Mouse (Mus musculus): ENCODE results near the gene Tbc1d22a. TPM values are rescaled to one million over a fixed set of nuclear protein-coding genes. Genes with fewer than 3 reads are reported as not detected.
A peak's percentile ranks its signal among the peaks of the same experiment; 100 is the strongest.

The Tbc1d22a gene
- total RNA-seq, 2 experiments from 2014 or later: 28.2 to 29.1 TPM

DNA sequence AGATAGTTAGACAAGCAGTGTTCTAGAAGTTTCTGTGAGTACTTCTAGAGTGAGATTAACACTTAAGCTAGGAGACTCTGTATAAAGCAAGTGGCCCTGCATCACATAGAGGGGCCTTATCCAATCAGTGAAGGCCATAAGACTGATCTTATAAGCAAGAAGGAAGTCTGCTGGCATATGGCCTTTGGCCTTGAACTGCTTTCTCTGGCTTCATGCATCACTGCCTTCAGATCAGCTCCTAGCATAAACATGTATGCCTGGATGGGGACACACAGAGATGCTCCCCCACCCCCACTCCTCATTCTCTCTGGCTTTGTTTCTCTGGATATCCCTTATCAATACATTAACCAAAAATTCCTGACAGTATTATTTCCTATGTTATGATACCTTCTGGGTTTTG, 218.5 kb downstream of the Tbc1d22a start:
- no peak for DNase-seq (ENCODE audit: low spot score in 2 of 2)

DNA sequence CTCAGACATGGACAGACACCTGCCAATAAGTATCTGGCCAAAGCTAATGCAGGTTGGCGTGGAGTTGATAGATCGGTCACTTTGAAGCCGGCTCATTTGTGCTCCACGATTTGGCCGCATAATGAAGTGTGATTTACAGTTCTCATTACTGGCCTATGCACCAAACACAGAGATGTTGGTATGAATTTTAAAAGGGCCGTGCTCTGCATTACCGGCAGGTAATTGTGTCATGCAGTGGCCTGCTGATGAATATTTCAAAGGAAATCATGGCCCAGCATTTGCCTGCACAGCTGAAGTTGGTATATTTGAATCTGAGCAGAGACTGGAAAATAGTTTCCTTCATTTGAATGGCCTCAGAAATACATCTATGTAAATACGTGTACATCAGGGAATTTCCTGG, 219.1 kb downstream of the Tbc1d22a start:
- no peak for DNase-seq (ENCODE audit: low spot score in 2 of 2)

DNA sequence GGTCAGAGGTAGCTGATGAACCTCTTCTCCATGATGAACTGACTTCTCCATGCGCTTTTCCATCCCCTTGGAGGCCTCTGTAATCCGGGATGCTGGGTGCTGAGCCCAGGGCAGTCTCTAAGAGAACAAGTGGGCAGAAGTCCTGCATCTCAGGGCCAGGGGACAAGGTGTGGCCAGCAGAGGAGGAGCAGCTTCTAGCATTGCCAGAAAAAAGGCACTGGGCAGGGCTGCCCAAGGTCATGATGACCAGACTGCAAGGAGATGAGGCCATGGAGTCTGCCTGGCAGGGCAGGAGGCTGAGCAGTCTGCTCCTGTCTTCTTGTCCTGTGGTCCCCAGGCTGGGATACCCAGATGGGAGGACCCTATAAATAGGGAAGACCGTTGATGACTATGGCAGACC, 220.0 kb downstream of the Tbc1d22a start:
- DNase-seq (ENCODE audit: low spot score in 2 of 2): peak in 1 of 2 experiments; percentile 21

DNA sequence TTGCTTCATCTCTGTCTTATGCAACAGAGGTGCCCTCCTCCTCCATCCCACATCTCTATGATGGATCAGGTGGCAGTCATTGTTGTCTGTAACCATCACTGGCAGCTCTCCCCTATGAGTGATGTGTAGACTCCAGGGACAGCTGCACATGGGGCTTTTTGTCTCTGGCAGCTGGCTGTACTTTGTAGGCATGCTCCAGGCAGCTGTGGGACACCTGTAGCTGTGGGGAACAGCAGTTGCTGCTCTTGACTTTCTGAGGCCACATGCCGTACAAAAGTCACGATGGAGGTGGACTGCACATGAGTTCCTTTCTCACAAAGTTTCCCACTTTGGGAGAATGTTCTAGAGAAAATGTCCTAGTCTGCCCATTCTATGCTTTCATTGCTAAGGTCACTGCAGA, 223.1 kb downstream of the Tbc1d22a start:
- no peak for DNase-seq (ENCODE audit: low spot score in 2 of 2)

DNA sequence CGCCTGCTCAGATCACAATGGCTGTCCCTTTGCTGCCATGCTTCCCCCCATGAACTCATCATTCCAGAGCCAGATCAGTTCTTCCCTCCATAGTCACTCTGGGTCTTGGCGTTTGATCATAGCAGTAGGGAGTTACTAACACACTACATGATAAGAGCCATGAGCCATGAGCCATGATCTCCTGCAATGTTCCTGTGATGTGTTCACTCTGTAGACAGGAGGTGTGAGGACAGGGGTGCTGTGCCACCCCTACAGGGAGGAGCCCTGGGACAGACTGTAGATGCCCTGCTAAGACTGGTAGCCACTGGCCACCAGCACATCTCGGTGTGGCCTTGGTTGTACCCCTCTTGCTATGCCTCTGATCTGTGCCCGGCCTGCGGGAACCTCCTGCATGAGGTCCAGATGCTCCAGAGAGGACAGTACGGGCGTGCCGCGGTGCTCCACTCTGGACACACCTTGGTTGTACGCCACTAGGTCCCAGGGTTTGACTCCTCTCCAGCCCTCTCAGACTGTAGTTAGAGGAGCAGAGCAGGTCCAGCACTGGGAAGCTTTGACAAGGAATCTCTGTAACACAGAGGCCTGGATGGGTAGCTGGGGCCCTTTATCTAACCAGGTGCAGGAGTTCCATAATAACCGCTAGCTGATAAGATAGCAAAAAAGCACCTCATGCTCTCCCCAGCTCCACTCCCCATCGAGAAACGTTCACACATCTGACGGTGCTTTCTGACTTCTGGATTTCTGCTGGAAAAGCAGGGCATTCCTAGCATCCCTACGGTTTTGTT, 224.9 kb downstream of the Tbc1d22a start:
- DNase-seq (ENCODE audit: low spot score in 2 of 2): no peak

DNA sequence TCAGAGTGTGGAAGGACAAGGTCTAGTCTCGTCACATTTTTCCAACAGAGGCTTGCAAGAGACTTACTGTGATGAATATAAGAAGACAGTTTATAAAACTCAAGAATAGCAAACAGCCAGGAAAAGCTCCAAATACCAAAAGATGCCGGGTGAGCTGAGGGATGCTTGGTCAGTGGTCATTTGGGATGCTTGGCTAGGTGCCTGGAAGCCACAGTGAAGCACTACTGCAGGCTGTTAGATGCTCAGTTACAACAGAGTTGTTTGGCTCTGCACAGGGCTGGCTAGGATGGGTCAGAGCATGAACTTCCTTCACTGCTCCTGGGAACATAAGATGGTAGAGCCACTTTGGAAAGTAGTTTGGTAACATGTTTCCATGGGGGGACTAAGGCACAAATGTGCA, 230.0 kb downstream of the Tbc1d22a start:
- DNase-seq (ENCODE audit: low spot score in 2 of 2): no peak

DNA sequence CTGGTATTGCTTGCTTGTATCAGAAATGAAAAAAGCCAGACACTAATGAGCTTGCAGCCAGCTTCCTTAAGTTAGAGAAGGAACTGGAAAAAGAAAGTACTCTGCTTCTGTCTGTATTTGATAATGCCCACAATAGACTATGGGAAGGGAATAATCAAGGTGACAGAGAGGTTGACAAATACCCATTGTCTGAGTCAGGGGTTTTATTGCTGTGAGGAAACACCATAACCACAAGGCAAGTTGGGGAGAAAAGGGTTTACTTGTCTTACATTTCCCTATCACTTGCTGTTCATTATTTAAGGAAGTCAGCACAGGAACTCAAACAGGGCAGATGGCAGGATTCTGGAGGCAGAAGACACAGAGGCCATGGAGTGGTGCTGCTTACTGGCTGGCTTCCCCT, 231.8 kb downstream of the Tbc1d22a start:
- no peak for DNase-seq (ENCODE audit: low spot score in 2 of 2)

DNA sequence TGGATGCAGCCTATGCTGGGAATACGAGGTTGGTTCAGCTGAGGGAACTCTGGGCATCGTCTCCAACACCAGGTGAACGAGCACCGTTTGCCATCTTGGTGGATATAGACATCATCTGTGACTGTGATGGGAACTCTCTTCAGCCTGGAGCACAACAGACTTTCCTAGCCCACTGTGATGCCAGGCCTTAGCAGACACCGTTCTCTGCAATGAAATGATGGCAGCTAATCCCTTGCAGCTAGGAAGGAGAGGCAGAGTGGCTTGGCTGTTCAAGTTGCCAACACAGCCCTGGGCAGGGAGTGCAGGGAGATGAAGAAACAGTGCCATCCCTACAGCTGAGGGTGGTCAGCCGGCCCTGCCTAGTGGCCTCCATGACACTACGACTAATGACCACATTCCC, 233.0 kb downstream of the Tbc1d22a start:
- no peak for DNase-seq (ENCODE audit: low spot score in 2 of 2)

DNA sequence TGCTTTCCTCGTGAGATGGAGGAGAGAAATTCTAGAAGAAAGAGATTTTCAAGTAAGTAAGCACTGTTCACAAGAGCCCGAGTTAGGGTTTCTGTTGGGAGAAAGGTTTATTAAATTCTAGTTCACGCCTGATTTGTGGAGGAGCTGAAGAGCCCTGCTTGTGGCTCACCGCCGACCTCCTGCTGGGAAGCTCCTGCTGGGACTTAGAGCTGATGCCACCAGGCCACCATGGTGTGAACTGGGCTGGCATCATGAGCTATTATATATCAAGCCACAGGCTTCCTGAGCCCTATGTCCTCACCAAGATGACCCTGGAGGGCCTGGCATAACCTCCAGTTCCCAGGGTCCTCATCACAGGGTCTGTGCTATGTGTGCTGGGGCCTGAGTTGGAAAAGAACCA, 235.0 kb downstream of the Tbc1d22a start:
- no peak for DNase-seq (ENCODE audit: low spot score in 2 of 2)

DNA sequence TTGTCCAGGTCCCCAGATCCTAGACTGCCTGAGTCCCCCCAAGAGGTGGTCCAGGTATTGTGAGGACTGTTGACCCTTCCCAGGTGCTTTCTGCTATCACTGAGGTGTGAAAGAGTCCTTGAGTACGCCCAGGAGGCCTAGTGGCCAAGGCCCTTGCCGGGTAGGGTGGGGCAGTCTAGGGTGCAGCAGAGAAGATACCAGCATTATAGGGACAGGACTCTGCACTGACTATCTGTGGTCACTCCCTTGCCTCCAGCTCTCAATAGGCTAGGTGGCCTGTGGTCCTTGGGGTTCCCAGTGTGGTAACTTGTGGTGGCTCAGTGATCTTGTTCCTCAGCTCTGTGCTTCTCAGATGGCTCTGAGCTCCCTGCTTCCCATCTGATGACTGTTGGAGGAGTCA, 235.5 kb downstream of the Tbc1d22a start:
- DNase-seq (ENCODE audit: low spot score in 2 of 2): no peak

DNA sequence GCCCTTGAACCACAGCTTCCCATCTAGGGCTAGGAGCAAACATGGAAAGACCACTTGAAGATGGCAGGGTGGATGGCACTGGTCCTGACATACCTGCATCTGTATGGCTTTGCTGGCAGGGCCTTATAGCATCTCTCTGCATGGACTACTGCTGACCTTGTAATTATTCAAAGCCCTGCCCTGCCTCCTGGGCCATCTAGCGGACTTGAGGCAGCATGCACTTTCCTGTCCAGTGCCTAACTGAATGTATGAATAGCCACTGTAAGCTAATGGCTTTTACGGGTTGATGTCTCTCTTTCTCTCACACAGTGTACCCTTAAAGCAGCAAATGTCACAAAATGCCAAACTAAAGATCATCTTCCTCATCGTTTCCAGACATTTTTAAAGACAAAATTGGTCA, 245.2 kb downstream of the Tbc1d22a start:
- no peak for DNase-seq (ENCODE audit: low spot score in 2 of 2)

DNA sequence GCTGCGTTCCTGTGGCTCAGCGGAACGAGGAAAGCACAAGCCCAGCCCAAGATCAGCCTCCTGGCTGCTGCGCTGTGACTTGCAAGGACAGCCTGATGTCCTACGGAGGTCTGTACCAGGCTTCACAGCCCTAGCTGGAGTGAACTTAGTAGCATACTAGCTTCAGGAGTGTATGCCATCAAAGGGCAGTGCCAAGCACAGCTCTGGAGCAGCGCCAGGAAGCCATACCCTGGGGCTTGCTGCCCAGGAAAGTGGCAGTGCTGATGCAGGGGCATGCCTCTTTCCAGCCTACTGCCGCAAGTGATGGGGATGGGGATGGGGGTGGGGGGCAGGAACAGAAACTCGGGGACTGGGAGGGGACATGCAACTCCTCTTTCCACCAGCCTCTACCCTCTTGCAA, 248.4 kb downstream of the Tbc1d22a start:
- no peak for DNase-seq (ENCODE audit: low spot score in 2 of 2)

DNA sequence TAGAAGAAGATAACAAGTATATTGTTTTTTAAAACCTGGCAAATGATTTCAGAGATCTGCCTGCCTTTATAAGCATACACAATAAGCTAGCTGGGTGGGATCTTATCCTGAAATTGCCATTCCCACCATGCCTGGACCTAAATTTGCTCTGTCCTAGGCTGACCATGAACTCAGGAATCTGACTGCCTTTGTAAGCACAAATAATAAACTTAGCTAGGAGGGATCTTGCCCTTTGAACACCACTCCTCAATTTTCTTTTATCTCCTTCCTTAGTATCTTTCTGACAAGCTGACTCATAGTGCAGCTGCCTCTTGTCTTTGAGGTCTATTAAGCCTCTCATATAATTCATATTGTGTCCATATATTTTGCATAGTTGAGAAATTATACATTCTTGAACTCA, 253.8 kb downstream of the Tbc1d22a start:
- no peak for DNase-seq (ENCODE audit: low spot score in 2 of 2)

DNA sequence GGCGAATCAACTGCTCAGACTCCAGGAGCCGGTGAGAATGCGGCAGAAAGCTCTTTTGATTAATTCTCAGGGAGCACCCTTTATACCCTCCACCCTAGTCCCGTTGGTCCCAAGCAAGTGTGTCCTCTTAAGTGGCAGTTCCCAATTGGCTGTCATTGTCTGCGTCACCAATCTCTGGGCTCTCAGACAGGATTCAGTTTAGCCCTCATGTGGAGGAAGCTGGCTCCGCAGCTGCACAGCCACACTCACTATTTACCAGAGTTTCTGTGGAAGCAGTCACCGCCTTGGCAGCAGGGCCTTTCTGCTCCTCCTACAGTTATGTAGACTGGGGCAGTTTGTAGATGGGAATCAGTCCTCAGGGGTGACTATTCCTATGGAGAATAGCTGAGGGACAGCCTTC, 256.9 kb downstream of the Tbc1d22a start:
- no peak for DNase-seq (ENCODE audit: low spot score in 2 of 2)

DNA sequence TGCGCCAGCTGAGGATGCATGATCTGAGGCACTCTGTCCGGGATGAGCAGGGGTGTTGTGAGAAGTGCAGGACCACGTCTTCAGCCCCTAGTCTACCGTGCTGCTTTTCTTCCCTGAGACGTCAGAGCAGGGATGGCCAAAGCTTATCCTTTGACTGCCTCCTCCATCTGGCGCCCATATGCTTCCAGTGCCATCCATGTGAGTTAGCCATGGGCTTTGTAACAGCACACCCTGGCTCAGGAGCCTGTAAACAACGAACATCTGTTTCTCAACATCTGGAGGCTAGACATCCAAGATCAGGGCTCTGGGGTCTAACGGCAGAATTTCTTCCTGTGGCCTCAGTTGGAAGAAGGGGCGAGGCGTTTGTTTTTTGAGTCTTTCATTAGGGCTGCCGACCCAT, 259.2 kb downstream of the Tbc1d22a start:
- no peak for DNase-seq (ENCODE audit: low spot score in 2 of 2)

DNA sequence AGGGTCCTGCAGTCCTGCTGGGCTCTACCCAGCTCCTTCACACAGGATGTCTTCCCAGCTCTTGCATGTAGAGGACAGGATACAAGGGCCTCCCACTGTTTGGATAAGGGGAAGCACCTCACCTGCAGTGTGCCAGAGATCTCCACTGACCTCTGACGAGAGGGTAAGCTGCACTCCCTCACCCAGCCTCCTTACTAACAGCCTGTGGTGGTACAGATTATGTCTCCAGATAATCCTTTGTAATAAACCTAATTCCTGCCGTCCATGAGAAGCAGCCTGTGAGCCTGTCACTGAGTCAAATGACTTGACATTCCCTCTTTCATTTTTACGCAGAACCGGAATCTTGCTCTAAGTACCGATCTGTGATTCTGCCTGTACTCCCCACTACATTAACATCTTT, 260.7 kb downstream of the Tbc1d22a start:
- no peak for DNase-seq (ENCODE audit: low spot score in 2 of 2)

DNA sequence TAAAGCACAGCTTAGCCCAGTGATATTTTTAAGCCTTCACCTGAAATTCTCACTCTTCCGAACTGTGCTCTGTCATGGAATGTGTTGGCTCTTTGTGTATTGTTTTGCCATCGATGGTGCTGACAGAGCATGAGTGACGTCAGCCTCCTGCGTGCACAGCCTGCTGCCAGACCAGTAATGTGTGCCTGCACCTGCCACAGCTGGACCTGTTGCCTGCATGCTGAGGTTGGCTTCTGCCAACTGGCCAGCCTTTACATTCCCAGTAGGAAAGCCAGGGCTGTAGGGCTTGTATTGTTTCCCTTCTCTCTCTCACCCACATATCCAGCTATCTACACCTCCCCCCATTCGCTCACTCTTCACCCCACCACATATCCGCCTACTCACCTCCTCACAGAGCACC, 262.2 kb downstream of the Tbc1d22a start:
- DNase-seq (ENCODE audit: low spot score in 2 of 2): no peak

DNA sequence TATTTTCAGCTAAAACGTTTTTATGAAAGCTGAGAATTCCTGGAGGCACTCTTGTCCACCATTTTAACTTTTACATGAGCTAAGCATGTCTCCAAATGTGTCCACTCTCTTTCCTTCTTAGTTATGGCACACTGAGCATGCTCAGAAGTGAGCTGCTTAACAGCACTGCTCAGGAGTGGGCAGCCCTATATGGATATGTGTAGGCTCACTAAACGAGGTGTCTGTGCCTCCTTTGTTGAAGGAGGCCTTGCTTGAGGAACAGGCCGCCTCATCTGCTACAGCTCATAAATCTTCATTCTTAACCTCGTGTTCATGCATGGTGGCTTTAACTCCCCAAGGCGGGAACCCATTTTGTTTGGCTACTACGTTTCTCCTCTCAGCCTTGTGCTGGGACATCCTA, 262.8 kb downstream of the Tbc1d22a start:
- no peak for DNase-seq (ENCODE audit: low spot score in 2 of 2)

DNA sequence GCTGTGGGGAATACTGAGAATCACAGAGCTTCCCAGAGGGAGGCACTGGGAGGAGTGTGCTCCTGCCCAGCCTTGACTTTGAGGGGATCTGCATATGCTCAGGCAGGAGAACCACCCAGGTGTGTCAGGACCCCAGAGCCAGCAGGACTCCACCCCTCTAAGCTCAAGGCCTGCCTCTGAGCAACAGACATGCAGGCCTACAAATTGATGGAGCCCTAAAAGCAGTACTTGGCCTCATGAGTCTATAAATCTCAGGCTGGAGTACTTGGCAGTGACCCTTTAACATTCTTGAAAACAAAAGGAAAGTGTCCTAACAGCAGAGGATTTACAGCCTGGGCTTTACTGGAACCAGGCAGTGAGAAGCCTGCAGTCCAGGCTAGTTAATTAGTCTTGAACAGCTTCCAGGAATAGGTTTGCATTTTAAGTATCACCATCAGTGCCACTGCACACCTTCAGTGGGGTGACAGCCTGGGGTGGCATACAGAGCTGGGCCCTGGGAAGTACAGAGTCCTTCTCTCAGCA, 263.3 kb downstream of the Tbc1d22a start:
- DNase-seq (ENCODE audit: low spot score in 2 of 2): no peak

DNA sequence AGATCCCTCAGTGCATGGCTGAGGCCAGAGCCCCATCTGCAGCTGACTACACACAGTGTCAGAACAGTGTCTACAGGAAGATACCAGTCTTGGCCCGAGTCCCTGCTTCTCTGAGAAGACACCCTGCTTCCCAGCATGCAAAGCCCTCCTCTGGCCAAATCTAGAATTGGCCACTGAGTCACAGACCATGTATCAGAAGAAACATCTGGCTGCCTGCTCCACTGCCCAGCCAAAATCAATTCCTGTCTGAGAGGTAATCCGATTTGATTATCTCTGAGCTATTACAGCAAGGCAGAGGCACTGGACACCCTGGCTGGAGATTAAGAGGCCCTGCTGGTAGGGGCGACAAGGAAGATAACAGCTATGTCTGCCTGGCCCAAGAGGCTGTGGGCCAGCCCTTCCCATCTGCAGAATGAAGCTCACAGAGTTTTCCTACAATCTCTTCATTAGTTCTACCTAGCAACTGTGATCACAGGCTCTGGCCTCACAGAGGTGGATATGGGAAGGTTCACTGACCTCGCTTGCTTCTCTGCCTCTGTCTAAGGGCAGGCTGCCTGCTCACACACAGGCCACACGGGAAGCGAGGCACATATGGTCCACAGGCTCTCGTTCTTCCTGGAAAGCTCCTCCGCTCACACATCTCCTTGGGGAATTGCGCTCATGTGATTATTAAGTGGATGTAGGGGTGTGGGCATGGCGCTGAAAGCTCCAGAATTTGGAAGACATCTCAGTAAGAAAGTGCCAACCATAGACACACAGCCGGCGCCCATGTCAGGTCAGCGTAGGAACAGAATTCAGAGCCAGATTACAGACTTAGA, 264.6 kb downstream of the Tbc1d22a start:
- DNase-seq (ENCODE audit: low spot score in 2 of 2): no peak

DNA sequence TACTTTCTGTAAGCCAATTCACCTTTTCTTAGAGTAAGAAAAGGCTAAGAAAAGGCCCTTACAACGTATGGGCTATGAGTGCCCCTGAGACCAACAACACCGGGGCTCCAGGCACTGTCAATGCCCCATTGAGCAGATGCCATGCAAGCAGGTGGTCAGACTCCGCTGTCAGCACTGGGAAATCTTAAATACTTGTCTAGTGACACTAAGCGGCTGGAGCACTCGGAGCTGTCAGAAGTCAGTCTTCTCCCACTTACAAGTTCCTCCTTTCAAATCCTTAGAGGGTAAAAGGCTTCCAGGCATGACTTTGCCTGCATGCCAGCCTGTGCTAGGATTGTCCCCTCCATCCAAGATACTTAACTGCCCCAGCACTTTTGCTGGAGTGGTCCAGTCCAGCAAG, 268.1 kb downstream of the Tbc1d22a start:
- DNase-seq (ENCODE audit: low spot score in 2 of 2): no peak

DNA sequence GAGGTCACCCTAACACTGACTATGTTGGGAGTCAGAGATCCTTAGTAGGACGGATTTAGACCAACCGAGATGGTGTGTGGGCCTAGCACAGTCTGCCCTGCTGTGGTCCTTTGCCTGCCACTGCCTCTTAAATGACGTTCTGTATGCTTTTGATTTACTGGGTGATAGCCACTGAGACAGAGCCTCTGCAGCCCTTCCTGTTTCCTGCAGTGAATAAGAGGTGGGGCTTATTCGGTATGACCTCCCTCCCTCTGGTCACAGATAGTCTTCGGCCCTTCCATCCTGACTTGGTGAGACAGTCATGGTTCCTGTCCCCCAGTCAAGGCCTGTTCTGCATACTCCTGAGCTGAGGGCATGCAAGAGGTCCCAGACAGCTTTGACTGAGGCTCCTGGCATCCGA, 271.6 kb downstream of the Tbc1d22a start:
- DNase-seq (ENCODE audit: low spot score in 2 of 2): no peak

All from adrenal gland, adult 18-20 months (tissue).